11 mouse cellular contexts compared by ENCODE assay signal in genomic region chr8:72131251-72131650, GRCm38 (mm10). TPM values are rescaled to one million over a fixed set of nuclear protein-coding genes. Genes with fewer than 3 reads are reported as not detected.
DNase-seq lines count a peak whose midpoint lies in the region; ATAC-seq and TF ChIP-seq lines count a peak whose summit lies in the region.
"Had no signal": no experiment of that assay in that cellular context is flagged by ENCODE, and none has a peak within 500 bp of the region (broad histone marks: within the 10 kb centered on the region; RNA-seq: fewer than 3 reads in every experiment).

No protein-coding gene starts in this region.

- no peaks in the 10 kb centered on the region for H3K27me3 ChIP-seq in intestine, embryonic 16.5 days (replicated peaks; ENCODE audit: control insufficient read depth, insufficient read depth, low read length)
- no peaks in the 10 kb centered on the region for H3K27me3 ChIP-seq in intestine, postnatal 0 days (replicated peaks; ENCODE audit: control insufficient read depth, insufficient read depth, low read length)
- H3K27me3 ChIP-seq in limb, embryonic 15.5 days: no peaks in the 10 kb centered on the region
- H3K27me3 ChIP-seq in midbrain, embryonic 15.5 days (replicated peaks): no peaks in the 10 kb centered on the region
- H3K27me3 ChIP-seq: embryonic facial prominence, embryonic 12.5 days; intestine, embryonic 15.5 days had no signal

- ATAC-seq in intestine, embryonic 16.5 days: no peak
- no peak for ATAC-seq in intestine, postnatal 0 days
- ATAC-seq in limb, embryonic 15.5 days (ENCODE audit: insufficient number of reproducible peaks, low FRiP score, low TSS enrichment, low read depth): no peak
- ATAC-seq in midbrain, embryonic 15.5 days (replicated peaks): no peak
- ATAC-seq: intestine, embryonic 15.5 days had no signal

- H3K27ac ChIP-seq in intestine, embryonic 16.5 days (ENCODE audit: low read length): peak overlapping the region; percentile 11
- H3K27ac ChIP-seq in intestine, postnatal 0 days (ENCODE audit: low read depth, low read length): no peak overlapping the region; the same call in 1 of the 2 replicates
- peak overlapping the region; percentile 2; the same call in 1 of the 2 replicates for H3K27ac ChIP-seq in limb, embryonic 15.5 days
- H3K27ac ChIP-seq in midbrain, embryonic 15.5 days: no peak overlapping the region
- H3K27ac ChIP-seq: intestine, embryonic 15.5 days had no signal

- no peak overlapping the region for H3K4me2 ChIP-seq in intestine, embryonic 16.5 days (ENCODE audit: low read depth, low read length)
- H3K4me2 ChIP-seq in intestine, postnatal 0 days (replicated peaks; ENCODE audit: low read depth): no peak overlapping the region
- no peak overlapping the region for H3K4me2 ChIP-seq in limb, embryonic 15.5 days
- no peak overlapping the region for H3K4me2 ChIP-seq in midbrain, embryonic 15.5 days
- H3K4me2 ChIP-seq: embryonic facial prominence, embryonic 12.5 days; intestine, embryonic 15.5 days had no signal

- WGBS in intestine, embryonic 16.5 days: 70% methylated on average over 2 of the region's 2 CpGs
- WGBS in intestine, postnatal 0 days: 75% methylated on average over 2 of the region's 2 CpGs
- 49% methylated on average over 2 of the region's 2 CpGs for WGBS in limb, embryonic 15.5 days
- 88% methylated on average over 2 of the region's 2 CpGs for WGBS in midbrain, embryonic 15.5 days

- no peaks in the 10 kb centered on the region for H3K9me3 ChIP-seq in intestine, embryonic 16.5 days (ENCODE audit: control insufficient read depth, low read length)
- no peaks in the 10 kb centered on the region for H3K9me3 ChIP-seq in intestine, postnatal 0 days (ENCODE audit: control insufficient read depth)
- no peaks in the 10 kb centered on the region for H3K9me3 ChIP-seq in limb, embryonic 15.5 days
- H3K9me3 ChIP-seq in midbrain, embryonic 15.5 days: no peaks in the 10 kb centered on the region
- H3K9me3 ChIP-seq: embryonic facial prominence, embryonic 12.5 days; intestine, embryonic 15.5 days had no signal

- intact Hi-C loops in heart, postnatal 14 days (cut with DNase I): no loop called here

- TF ChIP-seq CTCF in intestine, postnatal 0 days (IDR thresholded peaks at IDR 0.05; ENCODE audit: low read depth): no peak

- no peak overlapping the region for H3K4me3 ChIP-seq in intestine, embryonic 16.5 days (ENCODE audit: low read length)
- H3K4me3 ChIP-seq in intestine, postnatal 0 days (ENCODE audit: low read depth, low read length): no peak overlapping the region
- H3K4me3 ChIP-seq in limb, embryonic 15.5 days: no peak overlapping the region
- H3K4me3 ChIP-seq in midbrain, embryonic 15.5 days: no peak overlapping the region
- H3K4me3 ChIP-seq: embryonic facial prominence, embryonic 12.5 days; intestine, embryonic 15.5 days had no signal

- H3K36me3 ChIP-seq in intestine, embryonic 16.5 days (ENCODE audit: control insufficient read depth, insufficient read depth, low read length): no peaks in the 10 kb centered on the region
- H3K36me3 ChIP-seq in intestine, postnatal 0 days (ENCODE audit: control insufficient read depth, insufficient read depth): no peaks in the 10 kb centered on the region
- no peaks in the 10 kb centered on the region for H3K36me3 ChIP-seq in limb, embryonic 15.5 days
- no peaks in the 10 kb centered on the region for H3K36me3 ChIP-seq in midbrain, embryonic 15.5 days (replicated peaks)
- H3K36me3 ChIP-seq: embryonic facial prominence, embryonic 12.5 days; intestine, embryonic 15.5 days had no signal

- no peak overlapping the region for H3K9ac ChIP-seq in intestine, embryonic 16.5 days (ENCODE audit: low read depth, low read length)
- no peak overlapping the region for H3K9ac ChIP-seq in intestine, postnatal 0 days (ENCODE audit: low read depth, low read length)
- no peak overlapping the region for H3K9ac ChIP-seq in limb, embryonic 15.5 days
- no peak overlapping the region for H3K9ac ChIP-seq in midbrain, embryonic 15.5 days
- H3K9ac ChIP-seq: embryonic facial prominence, embryonic 12.5 days; intestine, embryonic 15.5 days had no signal

- DNase-seq in embryo, embryonic 10 days (ENCODE audit: low spot score): peak; percentile 64
- peak; percentile 30 to 35 for DNase-seq in heart, postnatal 14 days
- DNase-seq in left cerebral cortex, adult 11 months (ENCODE audit: low spot score): no peak
- DNase-seq in layer of hippocampus, adult 9-11 months: no peak

- H3K4me1 ChIP-seq in intestine, embryonic 16.5 days (ENCODE audit: control insufficient read depth, insufficient read depth, low read length): peaks cover 8% of the 10 kb centered on the region; the same call in 1 of the 2 replicates
- H3K4me1 ChIP-seq in intestine, postnatal 0 days (replicated peaks; ENCODE audit: control insufficient read depth, insufficient read depth, low read length): no peaks in the 10 kb centered on the region
- H3K4me1 ChIP-seq in limb, embryonic 15.5 days: 0 out of 2 replicates have a peak, but pooled peaks cover 3% of the 10 kb centered on the region
- peaks cover 8% of the 10 kb centered on the region for H3K4me1 ChIP-seq in midbrain, embryonic 15.5 days

RNA-seq across cellular contexts. Expression of gene Tpm4, which starts 3.5 kb away (rescaled TPM):
- 510 and 538 TPM in 2 replicates for polyA plus RNA-seq in intestine, embryonic 16.5 days (2015; fragmentation: Nextera tagmentation; extraction: Ambion mirVana)
- 277 and 300 TPM in 2 replicates for polyA plus RNA-seq in intestine, postnatal 0 days (2015; fragmentation: Nextera tagmentation; extraction: Ambion mirVana)
- 100 to 1,000 TPM; 119 to 155 TPM for total RNA-seq in heart, postnatal 14 days (2021)
- polyA plus RNA-seq in limb, embryonic 15.5 days (2015; fragmentation: Nextera tagmentation; extraction: Ambion mirVana): 665 and 704 TPM in 2 replicates
- polyA plus RNA-seq in midbrain, embryonic 15.5 days (2015; fragmentation: Nextera tagmentation; extraction: Ambion mirVana): 172 and 176 TPM in 2 replicates

RNA-seq across cellular contexts. Expression of gene Olfr374, which starts 24.4 kb away (rescaled TPM):
- 0.13 TPM in 1 of 2 replicates, not detected in the other for polyA plus RNA-seq in intestine, embryonic 16.5 days (2015; fragmentation: Nextera tagmentation; extraction: Ambion mirVana)
- not detected in 2 replicates for polyA plus RNA-seq in intestine, postnatal 0 days (2015; fragmentation: Nextera tagmentation; extraction: Ambion mirVana)
- total RNA-seq in heart, postnatal 14 days (2021): not detected
- 0.01 and 0.09 TPM in 2 replicates for polyA plus RNA-seq in limb, embryonic 15.5 days (2015; fragmentation: Nextera tagmentation; extraction: Ambion mirVana)
- 0.06 TPM in 1 of 2 replicates, not detected in the other for polyA plus RNA-seq in midbrain, embryonic 15.5 days (2015; fragmentation: Nextera tagmentation; extraction: Ambion mirVana)
- total RNA-seq: megakaryocyte progenitor cell, adult 5-6 weeks had no signal

RNA-seq across cellular contexts. Expression of gene Rab8a, which starts 29.7 kb away (rescaled TPM):
- 177 and 178 TPM in 2 replicates for polyA plus RNA-seq in intestine, embryonic 16.5 days (2015; fragmentation: Nextera tagmentation; extraction: Ambion mirVana)
- polyA plus RNA-seq in intestine, postnatal 0 days (2015; fragmentation: Nextera tagmentation; extraction: Ambion mirVana): 165 and 177 TPM in 2 replicates
- 10 to 100 TPM; 28.2 to 28.6 TPM for total RNA-seq in heart, postnatal 14 days (2021)
- polyA plus RNA-seq in limb, embryonic 15.5 days (2015; fragmentation: Nextera tagmentation; extraction: Ambion mirVana): 110 and 133 TPM in 2 replicates
- 88.8 and 91.6 TPM in 2 replicates for polyA plus RNA-seq in midbrain, embryonic 15.5 days (2015; fragmentation: Nextera tagmentation; extraction: Ambion mirVana)

RNA-seq across cellular contexts. Expression of gene Olfr373, which starts 48.3 kb away (rescaled TPM):
- 0.11 and 0.16 TPM in 2 replicates for polyA plus RNA-seq in intestine, embryonic 16.5 days (2015; fragmentation: Nextera tagmentation; extraction: Ambion mirVana)
- 0.08 and 0.14 TPM in 2 replicates for polyA plus RNA-seq in intestine, postnatal 0 days (2015; fragmentation: Nextera tagmentation; extraction: Ambion mirVana)
- not detected for total RNA-seq in heart, postnatal 14 days (2021)
- 0.04 TPM in 1 of 2 replicates, not detected in the other for polyA plus RNA-seq in limb, embryonic 15.5 days (2015; fragmentation: Nextera tagmentation; extraction: Ambion mirVana)
- polyA plus RNA-seq in midbrain, embryonic 15.5 days (2015; fragmentation: Nextera tagmentation; extraction: Ambion mirVana): not detected in 2 replicates
- total RNA-seq: megakaryocyte progenitor cell, adult 5-6 weeks had no signal
- polyA plus RNA-seq: embryonic facial prominence, embryonic 12.5 days had no signal

RNA-seq across cellular contexts. Expression of gene Hsh2d, which starts 58.2 kb away (rescaled TPM):
- 2.5 and 2.7 TPM in 2 replicates for polyA plus RNA-seq in intestine, embryonic 16.5 days (2015; fragmentation: Nextera tagmentation; extraction: Ambion mirVana)
- 3.6 and 4.0 TPM in 2 replicates for polyA plus RNA-seq in intestine, postnatal 0 days (2015; fragmentation: Nextera tagmentation; extraction: Ambion mirVana)
- total RNA-seq in heart, postnatal 14 days (2021): under 1 TPM in 1 of 2 experiments, not detected in 1; 0.17 TPM
- not detected in 2 replicates for polyA plus RNA-seq in limb, embryonic 15.5 days (2015; fragmentation: Nextera tagmentation; extraction: Ambion mirVana)
- polyA plus RNA-seq in midbrain, embryonic 15.5 days (2015; fragmentation: Nextera tagmentation; extraction: Ambion mirVana): not detected in 2 replicates
- polyA plus RNA-seq: embryonic facial prominence, embryonic 12.5 days had no signal

Comparison
In these comparisons a context has a peak if more than half of its experiments do, and no peak if none do; other contexts are left out.
1. H3K27ac ChIP-seq: peak in intestine, embryonic 16.5 days (single experiment) and limb, embryonic 15.5 days (single experiment); none in intestine, postnatal 0 days (single experiment) and midbrain, embryonic 15.5 days (single experiment).
2. DNase-seq: peak in embryo, embryonic 10 days (single experiment) and heart, postnatal 14 days (2 of 2); none in left cerebral cortex, adult 11 months (single experiment) and layer of hippocampus, adult 9-11 months (single experiment).